Mouse (Mus musculus): Measurements from ENCODE around the gene Spata46. TPM values are rescaled to one million over a fixed set of nuclear protein-coding genes. Genes with fewer than 3 reads are reported as not detected.

Gene Spata46
- total RNA-seq, 2 experiments from 2014 or later: not detected

DNA sequence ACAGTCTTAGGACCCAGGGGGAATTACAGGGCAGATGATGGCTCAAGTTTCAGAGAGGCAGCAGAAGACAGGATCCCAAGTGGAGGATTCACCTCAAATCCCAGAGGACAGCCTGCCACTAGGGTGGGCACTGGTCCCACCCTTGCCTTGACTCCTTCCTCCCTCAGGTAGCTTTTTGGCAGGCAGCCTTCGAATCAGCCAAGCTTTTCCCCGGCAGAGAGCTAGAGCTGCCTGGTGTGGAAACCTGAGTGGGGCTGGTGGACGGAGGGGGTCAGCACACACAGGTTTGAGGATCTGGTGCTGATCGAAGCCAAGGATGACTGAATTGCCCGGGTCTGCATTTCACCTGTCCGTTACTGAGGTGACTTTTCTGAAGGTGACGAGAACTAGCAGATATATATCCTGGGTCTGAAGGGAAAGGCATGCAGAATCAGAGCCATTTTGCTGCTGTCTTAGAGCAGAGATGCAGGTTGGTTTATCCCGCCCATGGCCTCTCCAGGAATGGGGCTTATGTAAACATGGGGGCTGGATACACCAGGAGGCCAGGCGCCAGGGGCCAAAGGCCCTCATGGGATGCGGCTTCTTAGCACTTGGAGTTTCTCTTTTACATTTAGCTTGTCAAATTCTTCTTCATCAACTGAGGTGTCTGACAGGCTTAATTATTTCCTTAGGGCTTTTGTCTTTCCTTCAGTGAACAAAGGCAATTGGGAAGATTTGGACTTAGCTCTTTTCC, 51.7 kb downstream of the Spata46 start:
- H3K4me3 ChIP-seq: no peak overlapping the region
- no peak for DNase-seq (ENCODE audit: low spot score in 2 of 2)
- no peak overlapping the region for H3K27ac ChIP-seq
- no peak for TF ChIP-seq CTCF (conservative IDR thresholded peaks at IDR 0.05)

Other genes starting within 250 kb of the Spata46 start
- 1 to 10 TPM; 4.7 to 5.0 TPM for gene Ddr2, start 198.0 kb upstream of the Spata46 start, total RNA-seq (2021)
- gene Uap1, start 133.8 kb upstream of the Spata46 start, total RNA-seq (2021): 10 to 100 TPM; 51.4 to 56.0 TPM
- gene Uhmk1, start 93.4 kb upstream of the Spata46 start, total RNA-seq (2021): 100 to 1,000 TPM; 142 to 143 TPM
- not detected for gene Sh2d1b2, start 76.1 kb upstream of the Spata46 start, total RNA-seq (2021)
- gene Sh2d1b1, start 31.5 kb upstream of the Spata46 start, total RNA-seq (2021): not detected
- 1 to 10 TPM; 4.1 TPM for gene Gm7694, start 2.5 kb upstream of the Spata46 start, total RNA-seq (2021)